In the genomic region with DNA sequence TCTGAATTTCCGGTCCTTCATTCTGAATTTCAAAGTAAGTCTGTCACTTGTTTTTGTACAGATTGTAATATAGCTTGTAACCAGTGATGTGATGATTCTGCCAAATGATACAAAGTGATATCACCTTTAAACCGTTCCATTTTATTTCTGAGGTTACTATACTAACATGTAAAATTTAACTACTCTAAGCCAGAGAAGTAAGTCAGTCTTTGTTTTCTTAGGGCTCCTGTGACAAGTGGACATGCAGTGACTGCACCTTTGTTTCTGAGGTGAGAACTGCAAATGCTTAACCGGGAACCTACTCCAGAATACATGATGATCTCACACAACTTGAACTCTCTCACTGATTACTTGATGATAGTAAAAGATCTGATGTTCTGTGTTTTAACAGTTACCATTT, we compare ENCODE assay signal across 8 mouse cellular contexts. TPM values are rescaled to one million over a fixed set of nuclear protein-coding genes. Genes with fewer than 3 reads are reported as not detected.
DNase-seq lines count a peak whose midpoint lies in the region; ATAC-seq and TF ChIP-seq lines count a peak whose summit lies in the region.

No protein-coding gene starts in this region.

- H3K4me2 ChIP-seq in kidney, postnatal 0 days (ENCODE audit: low read length) = peak overlapping the region; percentile 88; the same call in 1 of the 2 replicates
- peak overlapping the region; percentile 48 for H3K4me2 ChIP-seq in intestine, embryonic 16.5 days (ENCODE audit: low read depth, low read length)
- peak overlapping the region; percentile 72 for H3K4me2 ChIP-seq in neural tube, embryonic 12.5 days (replicated peaks)

- no peaks in the 10 kb centered on the region for H3K9me3 ChIP-seq in kidney, postnatal 0 days (replicated peaks; ENCODE audit: low read length)
- H3K9me3 ChIP-seq in embryonic facial prominence, embryonic 10.5 days = no peaks in the 10 kb centered on the region
- H3K9me3 ChIP-seq in intestine, embryonic 16.5 days (ENCODE audit: control insufficient read depth, low read length) = no peaks in the 10 kb centered on the region
- H3K9me3 ChIP-seq in neural tube, embryonic 12.5 days = no peaks in the 10 kb centered on the region

- H3K27me3 ChIP-seq in kidney, postnatal 0 days (ENCODE audit: insufficient read depth, low read length) = no peaks in the 10 kb centered on the region
- no peaks in the 10 kb centered on the region for H3K27me3 ChIP-seq in embryonic facial prominence, embryonic 10.5 days (replicated peaks; ENCODE audit: low read depth, poor library complexity, severe bottlenecking)
- no peaks in the 10 kb centered on the region for H3K27me3 ChIP-seq in intestine, embryonic 16.5 days (replicated peaks; ENCODE audit: control insufficient read depth, insufficient read depth, low read length)
- H3K27me3 ChIP-seq in neural tube, embryonic 12.5 days (replicated peaks) = no peaks in the 10 kb centered on the region

- no peak overlapping the region for H3K4me3 ChIP-seq in kidney, postnatal 0 days (replicated peaks; ENCODE audit: low read depth, low read length)
- peak overlapping the region; percentile 86 for H3K4me3 ChIP-seq in embryonic facial prominence, embryonic 10.5 days
- peak overlapping the region; percentile 24; the same call in 1 of the 2 replicates for H3K4me3 ChIP-seq in intestine, embryonic 16.5 days (ENCODE audit: low read length)
- no peak overlapping the region for H3K4me3 ChIP-seq in neural tube, embryonic 12.5 days

- no peak overlapping the region for H3K27ac ChIP-seq in kidney, postnatal 0 days
- H3K27ac ChIP-seq in embryonic facial prominence, embryonic 10.5 days (replicated peaks) = peak overlapping the region; percentile 24; the same call in 1 of the 2 replicates
- no peak overlapping the region for H3K27ac ChIP-seq in intestine, embryonic 16.5 days (ENCODE audit: low read length)
- H3K27ac ChIP-seq in neural tube, embryonic 12.5 days = no peak overlapping the region

- ATAC-seq in kidney, postnatal 0 days (replicated peaks; ENCODE audit: low FRiP score, low read depth) = no peak
- ATAC-seq in intestine, embryonic 16.5 days = no peak
- no peak for ATAC-seq in neural tube, embryonic 12.5 days (ENCODE audit: low FRiP score, low read depth)

- 23% methylated on average over 3 of the region's 3 CpGs for WGBS in kidney, postnatal 0 days
- WGBS in embryonic facial prominence, embryonic 10.5 days = 43% methylated on average over 3 of the region's 3 CpGs
- WGBS in intestine, embryonic 16.5 days = 42% methylated on average over 3 of the region's 3 CpGs
- 35% methylated on average over 3 of the region's 3 CpGs for WGBS in neural tube, embryonic 12.5 days

- no peak for DNase-seq in kidney, postnatal 0 days (ENCODE audit: low spot score)
- no peak for DNase-seq in kidney, adult 9 months
- no peak for DNase-seq in embryonic facial prominence, embryonic 10.5 days (ENCODE audit: low spot score)
- DNase-seq in frontal cortex, postnatal 10 days (ENCODE audit: low spot score in 2 of 2) = no peak
- DNase-seq in urinary bladder, postnatal 36 days (ENCODE audit: low spot score in 2 of 2) = no peak
- DNase-seq in left cerebral cortex, postnatal 25 days (ENCODE audit: low spot score in 2 of 2) = no peak

- H3K4me1 ChIP-seq in kidney, postnatal 0 days (replicated peaks; ENCODE audit: insufficient read depth, low read length) = peaks cover 6% of the 10 kb centered on the region; the same call in 1 of the 2 replicates
- peaks cover 15% of the 10 kb centered on the region for H3K4me1 ChIP-seq in embryonic facial prominence, embryonic 10.5 days
- H3K4me1 ChIP-seq in intestine, embryonic 16.5 days (ENCODE audit: control insufficient read depth, insufficient read depth, low read length) = peaks cover 8% of the 10 kb centered on the region
- peaks cover 18% of the 10 kb centered on the region for H3K4me1 ChIP-seq in neural tube, embryonic 12.5 days

- peaks cover 20% of the 10 kb centered on the region for H3K36me3 ChIP-seq in kidney, postnatal 0 days (ENCODE audit: insufficient read depth, low read length)
- H3K36me3 ChIP-seq in embryonic facial prominence, embryonic 10.5 days (replicated peaks) = peaks cover 60% of the 10 kb centered on the region
- H3K36me3 ChIP-seq in intestine, embryonic 16.5 days (ENCODE audit: control insufficient read depth, insufficient read depth, low read length) = 0 out of 2 replicates have a peak, but pooled peaks cover 6% of the 10 kb centered on the region
- H3K36me3 ChIP-seq in neural tube, embryonic 12.5 days = peaks cover 33% of the 10 kb centered on the region

- TF ChIP-seq CTCF in kidney, postnatal 0 days (IDR thresholded peaks at IDR 0.05; ENCODE audit: low read depth) = no peak

- intact Hi-C loops in left cerebral cortex, postnatal 25 days (cut with DNase I) = loop anchor here (10.0 kb wide), 1 partner anchor 293 kb away; no protein-coding TSS in a partner anchor

- H3K9ac ChIP-seq in kidney, postnatal 0 days (ENCODE audit: low read depth, low read length) = no peak overlapping the region
- H3K9ac ChIP-seq in intestine, embryonic 16.5 days (ENCODE audit: low read depth, low read length) = no peak overlapping the region
- no peak overlapping the region; the same call in 1 of the 2 replicates for H3K9ac ChIP-seq in neural tube, embryonic 12.5 days

RNA-seq across cellular contexts. Expression of gene Zbtb37, which starts 3.4 kb away (rescaled TPM):
- 5.1 and 7.4 TPM in 2 replicates for polyA plus RNA-seq in kidney, postnatal 0 days (2015; fragmentation: Nextera tagmentation; extraction: Ambion mirVana)
- polyA plus RNA-seq in embryonic facial prominence, embryonic 10.5 days (2016; fragmentation: Nextera tagmentation; extraction: Ambion mirVana) = 5.7 TPM in 2 replicates
- 3.4 and 4.3 TPM in 2 replicates for polyA plus RNA-seq in intestine, embryonic 16.5 days (2015; fragmentation: Nextera tagmentation; extraction: Ambion mirVana)
- 8.7 and 10.3 TPM in 2 replicates for polyA plus RNA-seq in neural tube, embryonic 12.5 days (2016; fragmentation: Nextera tagmentation; extraction: Ambion mirVana)
- 10 to 100 TPM; 17.6 to 18.2 TPM for total RNA-seq in left cerebral cortex, postnatal 25 days (2021)

RNA-seq across cellular contexts. Expression of gene Dars2, which starts 32.5 kb away (rescaled TPM):
- polyA plus RNA-seq in kidney, postnatal 0 days (2015; fragmentation: Nextera tagmentation; extraction: Ambion mirVana) = 23.5 and 25.8 TPM in 2 replicates
- 59.0 and 68.3 TPM in 2 replicates for polyA plus RNA-seq in embryonic facial prominence, embryonic 10.5 days (2016; fragmentation: Nextera tagmentation; extraction: Ambion mirVana)
- 43.1 and 47.5 TPM in 2 replicates for polyA plus RNA-seq in intestine, embryonic 16.5 days (2015; fragmentation: Nextera tagmentation; extraction: Ambion mirVana)
- polyA plus RNA-seq in neural tube, embryonic 12.5 days (2016; fragmentation: Nextera tagmentation; extraction: Ambion mirVana) = 35.2 and 39.5 TPM in 2 replicates
- total RNA-seq in left cerebral cortex, postnatal 25 days (2021) = 10 to 100 TPM; 23.4 to 26.1 TPM

RNA-seq across cellular contexts. Expression of gene Cenpl, which starts 32.5 kb away (rescaled TPM):
- polyA plus RNA-seq in kidney, postnatal 0 days (2015; fragmentation: Nextera tagmentation; extraction: Ambion mirVana) = 16.7 and 17.8 TPM in 2 replicates
- 36.2 and 40.7 TPM in 2 replicates for polyA plus RNA-seq in embryonic facial prominence, embryonic 10.5 days (2016; fragmentation: Nextera tagmentation; extraction: Ambion mirVana)
- 21.0 and 26.1 TPM in 2 replicates for polyA plus RNA-seq in intestine, embryonic 16.5 days (2015; fragmentation: Nextera tagmentation; extraction: Ambion mirVana)
- polyA plus RNA-seq in neural tube, embryonic 12.5 days (2016; fragmentation: Nextera tagmentation; extraction: Ambion mirVana) = 23.0 and 23.7 TPM in 2 replicates
- 1 to 10 TPM; 1.2 to 1.8 TPM for total RNA-seq in left cerebral cortex, postnatal 25 days (2021)

RNA-seq across cellular contexts. Expression of gene Serpinc1, which starts 59.6 kb away (rescaled TPM):
- polyA plus RNA-seq in kidney, postnatal 0 days (2015; fragmentation: Nextera tagmentation; extraction: Ambion mirVana) = 1.8 TPM in 2 replicates
- 2.3 and 2.5 TPM in 2 replicates for polyA plus RNA-seq in embryonic facial prominence, embryonic 10.5 days (2016; fragmentation: Nextera tagmentation; extraction: Ambion mirVana)
- polyA plus RNA-seq in intestine, embryonic 16.5 days (2015; fragmentation: Nextera tagmentation; extraction: Ambion mirVana) = 5.4 and 16.6 TPM in 2 replicates
- 2.4 and 2.5 TPM in 2 replicates for polyA plus RNA-seq in neural tube, embryonic 12.5 days (2016; fragmentation: Nextera tagmentation; extraction: Ambion mirVana)
- under 1 TPM; 0.27 to 0.57 TPM for total RNA-seq in left cerebral cortex, postnatal 25 days (2021)

Comparison
In these comparisons a context has a peak if more than half of its experiments do, and no peak if none do; other contexts are left out.
1. H3K4me3 ChIP-seq: peak in embryonic facial prominence, embryonic 10.5 days (single experiment) and intestine, embryonic 16.5 days (single experiment); none in kidney, postnatal 0 days (single experiment) and neural tube, embryonic 12.5 days (single experiment).
2. Peak in every context shown above with its lines, with median percentiles within 50 percentile points of each other: H3K4me2 ChIP-seq.